Mouse (Mus musculus) lung, postnatal 25 days (tissue): ENCODE measurements at regions not wholly inside any gene's neighbourhood (a gene's known extent, or its start where the extent isn't known, plus 50 kb on each side); places are given as distances from the start of the nearest gene placed in this dataset.

Experiments
- DNase-seq: peaks from one replicate; pipeline ENCODE4 v3.0.0; 2022; ENCODE audit warnings: low spot score

DNA sequence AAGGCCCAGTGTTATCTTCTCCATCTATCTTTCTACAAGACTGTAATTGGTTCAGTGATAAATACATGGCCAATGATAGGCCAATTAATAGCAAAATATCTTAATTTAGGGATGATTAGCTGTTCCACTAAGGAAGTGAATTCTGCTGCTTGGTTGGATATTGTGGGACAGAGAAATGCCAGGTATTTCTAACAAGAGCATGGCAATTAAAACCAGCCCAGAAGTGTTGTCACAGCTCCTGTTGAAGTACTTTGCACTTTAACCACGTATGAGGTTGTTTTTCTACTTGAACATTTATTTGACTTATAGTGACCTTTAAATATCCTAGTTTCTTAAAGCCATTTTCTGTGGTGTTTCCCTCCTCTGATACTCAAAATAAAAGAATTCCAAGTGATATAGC, 65.7 kb upstream of the Acsl4 start:
- no peak for DNase-seq

DNA sequence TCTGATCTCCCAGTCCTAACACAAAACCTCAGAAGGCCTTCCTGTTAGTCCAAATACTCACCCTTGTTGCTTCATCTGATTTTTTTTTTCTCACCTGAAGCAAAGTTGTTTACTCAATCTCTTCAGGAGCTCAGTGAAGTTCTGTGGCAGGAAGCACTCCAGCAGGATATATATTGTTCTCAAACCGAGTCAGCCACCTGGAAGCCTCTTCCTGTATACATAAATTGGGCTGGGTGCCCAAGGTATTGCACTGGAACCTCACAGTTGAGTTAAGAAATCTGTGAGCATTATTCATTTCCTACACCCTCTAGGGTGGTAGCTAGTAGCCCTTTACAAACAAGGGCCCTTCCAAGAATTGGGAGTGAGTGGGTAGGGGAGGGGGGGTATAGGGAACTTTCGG, 73.8 kb upstream of the Acsl4 start:
- DNase-seq: peak; percentile 51

DNA sequence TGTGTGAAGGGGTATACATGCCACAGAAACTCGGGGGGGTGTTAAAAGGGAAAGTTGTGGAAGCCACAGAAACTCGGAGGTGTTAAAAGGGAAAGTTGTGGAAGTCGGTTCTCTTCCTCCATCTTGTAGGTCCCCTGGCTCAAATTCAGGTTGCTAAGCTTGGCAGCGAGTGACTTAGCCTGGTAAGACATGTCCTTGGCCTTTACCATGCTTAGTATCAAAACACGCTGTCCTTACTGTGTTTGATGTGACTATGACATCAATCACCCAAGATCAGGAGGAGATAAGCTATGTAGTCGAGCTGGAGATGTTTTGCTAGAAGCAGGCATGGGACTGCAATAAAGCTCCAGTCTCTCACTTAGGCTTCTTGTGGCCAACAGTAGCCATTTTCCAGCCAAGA, 74.4 kb upstream of the Acsl4 start:
- DNase-seq: no peak

DNA sequence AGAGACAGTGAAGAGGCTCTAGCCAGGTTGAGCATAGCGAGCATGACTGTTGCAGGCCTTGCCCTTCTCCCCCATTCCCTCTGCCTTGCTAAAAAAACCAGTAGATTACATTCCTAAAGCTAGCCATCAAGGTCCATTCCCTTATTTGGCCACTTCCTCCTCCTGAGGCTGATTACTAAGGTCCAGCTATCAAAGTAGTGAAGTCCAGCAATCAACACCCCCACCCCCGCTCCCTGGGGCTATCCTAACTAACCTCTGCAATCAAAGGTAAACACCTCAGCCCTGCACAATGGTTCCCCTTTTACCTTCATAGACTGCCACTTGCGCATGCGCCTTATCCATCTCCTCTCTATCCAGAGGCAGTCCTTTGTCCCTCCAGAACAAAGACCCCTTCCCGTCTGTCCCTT, 77.5 kb upstream of the Acsl4 start:
- DNase-seq: no peak

DNA sequence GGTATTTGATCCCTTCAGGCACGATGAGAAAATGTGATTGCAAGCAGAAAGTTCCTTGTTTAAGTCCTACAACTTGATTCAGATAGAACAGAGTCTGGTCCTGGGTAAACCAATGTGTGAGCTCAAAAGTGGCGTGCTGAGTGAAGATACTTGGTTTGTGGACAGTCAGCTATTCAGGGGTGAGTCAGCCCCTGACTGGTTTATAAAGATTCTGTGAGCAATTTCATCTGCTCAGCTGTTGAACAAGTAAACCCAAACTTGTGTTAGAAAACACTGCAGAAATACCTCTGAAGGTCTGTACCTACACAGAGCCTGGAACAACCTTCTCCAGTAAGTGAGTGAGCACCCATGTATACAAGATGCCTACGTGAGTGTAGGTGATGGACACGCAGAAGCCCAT, 78.1 kb upstream of the Acsl4 start:
- no peak for DNase-seq

DNA sequence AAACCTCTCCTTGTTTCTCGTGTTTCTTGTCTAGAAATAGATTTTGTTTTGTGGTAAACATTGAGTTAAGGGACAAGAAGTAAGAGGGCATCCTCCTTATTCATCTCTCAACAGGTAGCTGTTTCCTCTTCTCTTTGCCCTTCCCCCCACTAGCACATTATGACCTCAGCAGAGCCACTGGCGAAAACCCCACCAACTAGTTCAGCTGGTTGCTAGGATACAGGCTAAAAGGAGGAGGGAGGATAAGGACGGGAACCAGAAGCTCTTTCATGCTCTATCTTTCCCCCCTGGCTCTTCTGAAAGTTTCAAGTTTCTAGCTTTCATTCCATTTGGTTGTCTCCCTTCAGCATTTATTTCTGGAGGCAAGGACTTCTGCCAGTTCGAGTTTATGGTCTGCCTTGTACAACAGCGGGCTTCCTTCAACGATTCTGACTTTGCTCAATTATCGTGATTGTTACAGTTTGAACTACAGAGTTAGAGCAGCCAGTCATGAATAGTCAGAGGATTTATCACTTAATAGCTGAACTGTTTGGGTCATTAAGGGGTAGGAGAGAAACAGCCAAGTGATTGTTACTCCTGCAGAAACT, 78.8 kb upstream of the Acsl4 start:
- no peak for DNase-seq

DNA sequence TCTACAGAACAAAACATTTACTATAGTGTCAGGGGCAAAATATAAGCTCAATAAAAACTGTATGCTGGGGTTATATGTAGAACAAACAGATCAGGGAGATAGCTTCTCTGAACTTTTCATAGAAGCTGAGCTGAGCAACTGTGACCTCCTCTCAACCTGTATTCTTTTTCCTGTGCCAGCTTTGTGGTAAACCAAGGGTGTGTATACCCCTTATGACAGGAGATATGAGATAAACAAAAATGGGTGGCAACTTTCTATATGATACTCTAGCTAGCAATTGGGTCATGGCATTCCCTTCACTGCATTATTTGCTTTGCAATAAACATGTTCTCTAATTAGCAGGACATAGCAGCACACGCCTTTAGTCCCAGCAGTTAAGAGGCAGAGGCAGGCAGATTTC, 79.7 kb upstream of the Acsl4 start:
- no peak for DNase-seq

DNA sequence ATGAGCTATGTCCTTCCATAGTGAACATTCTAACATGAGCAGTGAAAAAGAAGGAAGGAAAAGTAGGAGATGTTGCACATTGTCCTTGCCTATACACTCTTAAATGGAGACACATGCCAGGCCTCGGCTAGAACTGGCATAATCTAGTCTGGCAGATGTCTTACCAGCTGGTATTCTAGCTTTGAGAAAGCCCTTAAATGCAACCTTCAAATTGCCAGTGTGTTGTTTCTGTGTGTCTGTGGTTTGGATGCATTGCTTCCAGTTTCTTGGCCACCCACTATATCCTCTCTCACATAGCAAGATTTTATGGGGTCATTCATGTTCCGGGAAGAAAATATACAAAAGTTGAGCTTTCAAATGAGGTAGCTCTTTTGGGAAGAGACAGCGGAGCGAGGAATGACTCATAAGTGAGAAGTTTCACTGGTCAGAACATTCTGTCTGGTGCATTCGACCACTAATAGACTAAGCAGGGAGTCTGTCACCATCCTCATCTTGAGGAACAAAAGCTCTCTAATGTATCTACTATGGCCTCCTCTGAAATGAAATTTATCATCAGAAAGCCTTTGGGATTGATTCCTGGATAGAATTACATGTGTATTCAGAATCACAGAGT, 91.0 kb upstream of the Acsl4 start:
- no peak for DNase-seq

DNA sequence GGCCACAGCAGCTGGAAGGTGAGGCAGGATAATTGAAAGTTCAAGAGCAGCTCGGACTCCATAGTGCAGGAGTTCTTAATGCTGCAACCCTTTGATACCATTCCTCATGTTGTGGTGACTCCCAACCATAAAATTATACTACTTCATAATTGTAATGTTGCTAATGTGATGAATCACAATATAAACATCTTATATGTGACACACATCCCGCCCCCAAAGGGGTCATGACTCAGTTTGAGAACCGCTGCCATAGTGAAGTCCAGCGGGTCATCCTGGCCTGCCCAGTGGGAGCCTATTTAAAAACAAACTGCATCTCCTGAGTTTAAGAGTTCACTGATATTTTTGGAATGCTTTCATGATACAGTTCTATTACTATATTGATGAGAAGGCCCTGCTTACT, 97.7 kb upstream of the Acsl4 start:
- DNase-seq: no peak

DNA sequence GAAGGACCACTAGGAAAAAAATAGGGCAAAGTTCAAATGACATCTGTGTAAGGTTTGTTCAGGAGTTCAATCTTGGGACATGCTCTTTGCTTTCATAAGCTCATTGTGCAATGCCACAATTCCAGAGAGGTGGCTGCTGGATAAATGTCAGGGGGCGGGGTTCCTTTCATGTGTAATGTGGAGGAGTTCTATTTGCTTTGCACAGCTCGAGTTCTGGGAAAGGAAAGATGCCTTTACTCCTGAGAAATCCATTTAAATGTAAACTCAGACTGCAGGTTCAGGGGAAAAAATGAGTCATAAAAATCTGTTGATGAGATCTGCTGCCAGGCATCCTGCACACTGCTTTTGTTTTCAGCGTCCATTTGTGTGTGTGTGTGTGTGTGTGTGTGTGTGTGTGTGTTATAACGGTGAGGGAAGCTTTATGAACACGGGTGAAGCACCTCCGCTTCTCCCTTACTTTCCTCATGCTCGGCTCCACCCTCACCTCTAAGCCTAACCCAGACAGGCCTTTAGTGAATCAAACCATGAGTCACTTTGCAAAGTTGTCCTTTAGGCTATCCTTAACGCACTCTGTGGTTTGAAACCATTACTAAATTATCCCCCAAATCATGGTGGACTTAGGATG, 99.9 kb upstream of the Acsl4 start:
- peak; percentile 71 for DNase-seq

DNA sequence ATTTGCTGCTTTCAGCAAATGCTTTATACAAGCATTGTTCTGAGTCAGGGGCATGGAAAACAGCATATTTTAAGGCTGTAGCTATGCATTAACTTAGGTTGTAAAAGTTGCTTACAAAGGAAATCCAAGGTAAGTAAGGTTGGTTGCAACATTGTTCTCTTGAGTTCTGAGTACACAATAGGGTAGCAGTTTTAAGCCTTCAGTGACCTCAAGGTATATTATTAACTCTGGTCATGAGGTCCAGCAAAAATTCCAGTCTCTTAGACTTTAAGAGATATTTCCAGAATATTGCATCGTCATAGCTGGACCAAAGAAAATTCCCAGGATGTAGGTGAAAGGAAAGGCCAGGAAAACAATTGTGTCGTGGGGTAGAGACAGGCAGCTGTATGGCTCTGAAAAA, 110.8 kb upstream of the Acsl4 start:
- peak; percentile 24 for DNase-seq

DNA sequence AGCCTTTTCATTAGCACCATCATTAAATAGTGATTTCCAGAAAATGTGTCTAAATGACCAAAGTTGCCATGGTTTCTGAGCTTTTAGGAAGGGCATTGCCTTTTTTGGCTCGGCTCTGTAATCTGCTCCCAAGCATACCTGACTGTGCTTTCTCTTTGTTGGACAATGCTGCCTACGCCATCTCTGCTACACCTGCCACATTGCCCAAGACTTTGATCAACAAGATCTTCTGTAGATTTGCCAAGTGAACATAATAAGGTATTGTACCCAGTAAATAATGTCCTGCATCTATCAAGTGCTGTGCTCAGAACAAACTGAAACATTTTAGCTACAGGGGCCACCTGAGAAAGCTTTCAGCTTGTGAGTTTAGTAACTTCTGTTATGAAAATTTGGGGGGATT, 114.6 kb upstream of the Acsl4 start:
- DNase-seq: no peak

DNA sequence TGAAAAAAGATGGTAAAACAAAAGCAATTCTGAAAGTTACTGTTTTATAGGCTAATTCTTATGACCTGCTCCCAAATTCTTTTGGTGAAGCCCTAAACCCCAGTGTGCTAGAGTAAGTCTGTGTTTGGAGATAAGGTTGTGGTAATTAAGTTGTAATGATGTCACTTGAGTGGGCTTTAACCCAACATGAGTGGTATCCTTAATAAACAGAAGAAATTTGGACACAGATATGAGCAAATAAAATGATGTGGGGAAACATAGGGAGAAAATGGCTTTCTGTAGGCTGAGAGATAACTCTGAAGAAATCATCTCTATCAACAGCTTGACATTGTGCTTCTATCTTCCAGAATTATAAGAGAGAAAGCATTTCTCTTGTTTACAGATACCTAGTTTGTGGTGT, 117.1 kb upstream of the Acsl4 start:
- DNase-seq: no peak

DNA sequence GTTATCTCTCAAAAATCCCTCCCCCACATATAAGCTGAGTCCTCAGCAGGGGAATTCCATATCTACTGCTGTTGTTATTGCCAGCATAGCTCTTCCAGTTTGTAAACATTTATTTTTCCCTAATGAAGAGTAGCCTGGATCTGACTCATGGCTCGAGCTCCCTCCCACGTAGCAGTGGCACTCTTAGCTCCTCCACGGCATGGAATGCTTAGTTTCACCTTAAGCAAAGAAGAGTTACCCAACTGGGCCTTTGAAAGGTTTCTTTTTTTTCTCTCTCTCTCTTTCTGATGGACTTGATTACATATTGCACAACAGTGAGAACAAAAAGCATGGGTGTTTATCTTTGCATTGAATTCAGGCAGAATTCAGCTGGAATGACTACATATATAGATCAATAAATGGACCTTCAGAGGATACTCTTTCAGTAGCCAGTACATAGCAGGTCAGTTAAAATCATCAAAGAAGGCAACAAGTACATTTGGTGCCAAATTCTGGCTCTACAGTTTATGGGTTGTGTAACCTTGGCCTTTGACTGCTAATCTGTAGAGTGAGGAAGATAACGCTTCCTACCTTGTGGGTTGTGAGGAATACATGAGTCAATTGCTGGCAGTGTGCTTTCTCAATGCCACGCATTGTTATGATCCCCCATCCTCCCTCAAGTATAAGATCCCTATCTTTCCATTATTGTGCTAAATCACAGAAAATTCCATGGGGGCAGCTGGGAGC, 126.2 kb upstream of the Acsl4 start:
- DNase-seq: peak; percentile 48

DNA sequence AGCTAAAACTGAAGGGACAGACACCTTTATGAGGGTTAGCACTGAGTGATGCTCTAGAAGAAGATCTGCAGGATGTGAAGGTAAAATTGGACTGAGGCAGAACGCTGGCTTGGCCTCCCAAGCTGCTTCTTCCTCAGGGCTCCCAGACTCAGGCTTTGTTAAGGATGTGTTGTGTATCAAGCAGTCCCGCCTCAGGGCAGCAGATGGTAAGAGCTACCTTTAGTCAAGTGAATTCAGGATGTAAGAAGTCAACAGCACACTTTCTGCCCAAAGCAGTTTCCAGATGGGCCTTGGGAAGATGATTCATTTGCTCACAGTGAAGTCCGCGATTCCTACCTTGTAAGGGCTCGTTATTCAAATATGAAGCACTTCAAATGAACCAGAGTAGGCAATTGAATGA, 126.9 kb upstream of the Acsl4 start:
- DNase-seq: no peak

DNA sequence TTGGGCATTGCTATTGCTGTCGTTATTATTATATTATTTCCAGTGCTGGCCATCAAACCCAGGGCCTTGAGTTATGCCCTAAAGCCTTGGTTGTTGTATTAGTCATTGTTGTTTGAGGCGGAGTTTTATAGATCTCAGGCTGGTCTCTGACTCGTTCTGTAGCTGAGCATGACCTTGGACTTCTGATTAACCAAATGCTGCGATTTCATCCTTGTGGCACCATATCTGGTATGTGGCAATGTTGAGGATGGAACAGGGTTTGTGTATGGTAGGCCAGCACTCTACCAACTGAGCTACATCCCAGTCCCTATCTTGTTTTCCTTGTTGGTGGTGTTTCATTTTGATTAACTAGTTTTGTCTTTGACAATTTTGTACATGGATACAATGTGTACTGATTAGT, 130.7 kb upstream of the Acsl4 start:
- no peak for DNase-seq

DNA sequence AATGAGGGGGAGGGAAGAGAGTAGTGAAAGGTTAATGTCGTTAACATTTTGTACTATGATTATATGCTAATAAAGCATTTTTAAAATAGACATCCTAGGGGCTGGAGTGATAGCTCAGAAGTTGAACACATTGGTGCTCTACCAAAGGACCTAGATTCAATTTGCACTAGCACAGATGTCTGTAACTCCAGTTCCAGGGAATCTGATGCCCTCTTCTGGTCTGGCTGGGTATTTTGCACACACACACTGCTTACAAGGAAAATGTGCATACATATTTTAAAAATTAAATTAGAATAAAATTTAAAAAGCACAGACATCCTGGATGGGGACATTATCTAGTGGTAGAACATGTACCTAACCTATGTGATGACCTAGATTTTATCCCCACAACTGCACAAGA, 136.6 kb upstream of the Acsl4 start:
- peak; percentile 53 for DNase-seq

DNA sequence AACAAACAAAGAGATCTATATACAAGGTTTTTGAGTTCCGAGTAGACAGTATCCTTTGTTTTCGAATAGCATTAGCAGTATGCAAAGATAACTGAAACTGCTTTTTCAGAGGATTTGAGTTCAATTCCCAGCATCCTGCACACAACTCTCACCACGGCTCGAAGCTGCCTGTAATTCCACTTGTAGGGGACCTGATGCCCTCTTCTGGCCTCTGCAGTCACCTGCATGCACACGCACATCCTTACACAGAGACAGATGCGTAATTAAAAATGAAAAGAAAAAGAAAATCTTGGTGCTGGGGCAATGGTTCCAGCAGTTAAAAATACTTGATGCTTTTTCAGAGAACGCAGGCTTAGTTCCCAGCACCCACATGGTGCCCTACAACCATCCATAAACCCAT, 139.6 kb upstream of the Acsl4 start:
- DNase-seq: no peak

DNA sequence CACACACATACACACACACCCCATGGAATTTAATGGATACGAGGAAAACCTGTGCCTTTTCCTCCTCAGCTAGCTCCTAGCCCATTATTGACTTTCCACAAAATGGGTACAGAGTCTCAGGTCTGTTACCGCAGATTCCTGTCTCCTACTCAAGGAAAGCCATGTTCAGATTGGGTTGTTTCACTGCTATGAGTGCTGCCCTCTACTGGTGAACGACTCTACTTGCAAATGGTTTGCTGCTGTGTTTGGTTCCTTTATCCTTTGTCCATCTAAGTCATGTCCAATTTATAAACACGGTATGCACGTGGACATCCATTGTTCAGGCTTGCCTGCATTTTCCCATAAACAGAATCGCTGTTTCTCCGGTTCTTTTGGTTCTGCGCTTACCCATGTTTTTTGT, 144.4 kb upstream of the Acsl4 start:
- no peak for DNase-seq

DNA sequence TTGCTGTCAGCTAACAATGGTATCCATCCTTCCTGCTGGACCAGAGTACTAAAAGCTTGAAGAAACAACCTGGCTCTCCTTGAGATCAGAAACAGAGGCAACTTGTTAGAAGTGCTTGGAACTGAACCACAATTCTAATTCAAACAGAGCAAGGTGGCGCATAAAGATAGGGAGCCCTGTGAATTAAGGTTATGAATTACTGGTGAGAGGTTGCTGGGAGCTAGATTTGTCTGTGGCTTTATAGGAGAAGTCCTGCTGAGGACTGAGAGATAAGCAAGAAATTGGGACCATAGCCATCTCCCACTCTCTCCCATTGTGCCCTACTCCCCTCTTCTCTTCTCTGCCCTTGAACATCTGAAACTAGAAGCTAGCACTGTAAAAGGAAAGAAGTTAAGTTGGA, 145.2 kb upstream of the Acsl4 start:
- no peak for DNase-seq

DNA sequence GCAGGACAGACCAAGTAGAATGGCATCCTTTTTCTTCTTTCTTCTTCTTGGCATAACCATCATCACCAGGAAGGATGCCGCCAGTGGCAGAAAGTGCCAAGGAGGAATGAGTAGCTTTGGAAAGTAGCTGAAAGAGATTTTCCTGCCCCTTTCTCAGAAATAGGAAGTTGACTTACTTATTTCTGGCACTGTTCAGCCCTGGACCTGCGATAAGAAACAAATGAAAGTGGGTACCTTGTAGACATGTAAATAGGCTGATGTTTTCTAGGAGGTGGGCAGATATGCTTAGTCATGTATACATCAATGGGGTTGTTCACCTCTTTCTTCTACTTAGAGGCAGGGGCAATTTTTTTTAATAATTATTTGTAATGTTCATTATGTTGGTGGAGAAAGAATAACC, 145.3 kb upstream of the Tmem164 start:
- no peak for DNase-seq

DNA sequence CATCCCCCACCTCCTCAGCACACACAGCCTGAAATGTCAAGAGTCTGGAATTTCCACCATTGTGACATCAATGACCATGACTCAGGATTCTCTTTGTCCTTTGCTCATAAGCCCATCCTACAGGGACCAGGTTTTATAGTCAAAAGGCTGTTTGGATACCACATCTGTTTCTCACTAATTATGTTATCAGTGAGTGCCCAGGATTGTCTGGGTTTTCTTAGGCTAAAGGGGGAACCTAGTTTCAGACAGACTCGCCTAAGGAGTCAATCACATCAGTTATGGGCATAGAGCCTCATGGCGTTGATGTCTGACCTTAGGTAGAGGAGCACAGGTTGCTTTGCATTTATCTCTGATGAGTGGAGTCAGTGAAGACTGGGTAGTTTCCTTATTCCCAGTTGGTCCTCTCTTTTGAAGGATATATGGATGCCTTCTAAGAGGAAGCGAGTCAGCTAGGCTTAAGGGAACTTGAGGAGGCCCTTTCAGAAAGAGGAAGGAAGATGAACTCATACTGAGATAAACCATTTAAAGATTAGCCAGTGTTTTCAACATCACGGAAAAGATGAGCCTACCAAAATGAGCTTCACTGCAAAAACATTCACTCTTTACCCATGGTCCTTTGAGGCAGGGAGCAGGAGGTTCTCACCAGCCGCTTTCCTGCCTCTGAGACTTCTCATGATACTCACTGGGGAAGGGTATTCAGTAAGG, 143.8 kb upstream of the Tmem164 start:
- no peak for DNase-seq

DNA sequence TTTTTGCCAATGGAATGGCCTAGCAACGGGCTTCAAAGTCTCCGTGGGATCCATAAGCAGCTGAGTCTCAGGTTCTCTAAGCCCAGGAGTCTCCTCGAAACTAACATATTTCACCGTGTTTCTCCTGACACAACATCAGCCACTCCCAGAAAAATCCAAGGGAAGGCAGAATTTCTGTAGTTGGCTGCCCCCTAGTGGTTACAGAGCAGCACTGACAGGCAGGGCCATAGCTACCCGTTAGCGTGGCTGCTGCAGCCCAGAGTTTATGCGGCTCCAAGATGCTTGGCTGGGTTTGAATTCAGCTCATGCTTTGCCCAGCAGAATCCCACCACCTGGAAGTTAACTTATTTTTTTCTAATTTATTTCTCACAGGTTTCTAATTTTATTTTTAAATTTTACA, 140.9 kb upstream of the Tmem164 start:
- peak; percentile 71 for DNase-seq
